Mouse (Mus musculus) limb, embryonic 11.5 days (tissue): ENCODE data around the gene Nol4l. TPM values are rescaled to one million over a fixed set of nuclear protein-coding genes. Genes with fewer than 3 reads are reported as not detected.

Source experiments
- ATAC-seq: fragments of 200-750 bp; cut with Nextera tagmentation; 2 replicates; pipeline ENCODE4 v1.8.0; 2017; ENCODE audit warnings: low read depth; ENCODE audit not compliant: insufficient number of reproducible peaks, low FRiP score, low TSS enrichment
- DNase-seq: peaks from one replicate; pipeline ENCODE4 v3.0.0-alpha.2; 2015; ENCODE audit warnings: low spot score
- H3K27ac ChIP-seq: fragments of 300-500 bp; sonication (generic); replicated peaks from 2 replicates; pipeline ENCODE4 v1.5.1; 2014; ENCODE audit warnings: low read depth, mild to moderate bottlenecking, low read length
- H3K27me3 ChIP-seq: fragments of 300-500 bp; sonication (generic); 2 replicates; pipeline ENCODE4 v1.6.1; 2014; ENCODE audit warnings: mild to moderate bottlenecking, low read length, mixed read lengths; ENCODE audit not compliant: control insufficient read depth, insufficient read depth
- H3K36me3 ChIP-seq: fragments of 300-500 bp; sonication (generic); 2 replicates; pipeline ENCODE4 v1.6.1; 2014; ENCODE audit warnings: mild to moderate bottlenecking, low read length, moderate library complexity, mixed read lengths; ENCODE audit not compliant: control insufficient read depth, insufficient read depth
- H3K4me1 ChIP-seq: fragments of 300-500 bp; sonication (generic); 2 replicates; pipeline ENCODE4 v1.6.1; 2014; ENCODE audit warnings: low read length, mixed read lengths; ENCODE audit not compliant: control insufficient read depth, insufficient read depth
- H3K4me2 ChIP-seq: fragments of 300-500 bp; sonication (generic); 2 replicates; pipeline ENCODE4 v1.6.1; 2014; ENCODE audit warnings: low read depth, mild to moderate bottlenecking, moderate library complexity; ENCODE audit not compliant: severe bottlenecking
- H3K4me3 ChIP-seq: fragments of 300-500 bp; sonication (generic); 2 replicates; pipeline ENCODE4 v1.5.1; 2014; ENCODE audit warnings: low read depth, low read length
- H3K9ac ChIP-seq: fragments of 300-500 bp; sonication (generic); 2 replicates; pipeline ENCODE4 v1.6.1; 2014; ENCODE audit warnings: mild to moderate bottlenecking, low read length
- H3K9me3 ChIP-seq: fragments of 300-500 bp; sonication (generic); 2 replicates; pipeline ENCODE4 v1.6.1; 2016; ENCODE audit warnings: low read length; ENCODE audit not compliant: control insufficient read depth
- WGBS: fragments of 180-500 bp; shearing (Covaris S2); extraction: QIAGEN DNeasy Blood & Tissue Kit; methylation state at CpG from one replicate; pipeline ENCODE4 v1.1.7; 2014; 5-methylcytosine and 5-hydroxymethylcytosine counted together
- polyA plus RNA-seq: library from polyadenylated mRNA; unstranded; fragments of >200 nt; fragmentation: Nextera tagmentation; extraction: Ambion mirVana; gene quantifications from 2 replicates; pipeline ENCODE4 v1.2.1, GENCODE M21; 2014

Gene Nol4l
- polyA plus RNA-seq, 1 experiment from 2014 or later, result 14.0 TPM

DNA sequence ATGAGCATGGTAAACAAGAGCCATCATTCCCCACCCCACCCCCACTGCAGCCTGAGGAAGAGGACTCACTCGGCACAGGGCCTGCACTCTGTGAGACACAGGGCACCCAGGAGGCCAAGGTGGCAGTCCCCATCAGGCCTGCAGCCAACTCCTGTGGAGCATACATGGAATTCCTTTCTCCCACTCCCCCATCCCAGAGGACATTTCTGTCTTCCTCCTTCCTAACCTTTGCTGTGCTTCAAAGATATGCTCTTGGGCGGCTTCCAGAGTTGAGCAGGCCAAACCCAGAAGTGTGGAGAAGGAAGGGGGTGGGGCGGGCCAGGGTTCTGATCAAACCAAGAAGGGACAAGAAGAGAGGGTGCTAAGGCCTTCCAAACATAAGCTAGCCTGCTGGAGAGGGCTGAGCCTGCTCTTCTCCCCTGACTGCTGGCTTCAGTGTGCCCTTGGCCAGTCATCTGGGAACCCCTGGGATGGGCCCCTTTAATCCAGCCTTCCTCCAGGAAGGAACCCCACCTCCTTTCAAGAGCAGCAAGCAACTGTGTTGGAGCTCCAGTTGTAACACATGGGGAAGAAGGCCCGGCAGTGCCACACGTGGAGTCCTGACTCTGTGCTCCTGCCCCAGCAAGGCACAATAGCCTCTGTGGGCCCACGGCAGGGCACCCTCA is 93.0 kb downstream of the Nol4l start:
- WGBS, result 18% methylated on average over 6 of the region's 6 CpGs
- H3K27me3 ChIP-seq, result no peaks in the 10 kb centered on the region
- H3K9me3 ChIP-seq, result no peaks in the 10 kb centered on the region
- no peak overlapping the region for H3K9ac ChIP-seq
- no peak overlapping the region for H3K4me3 ChIP-seq
- H3K4me2 ChIP-seq, result peak overlapping the region; percentile 10; the same call in 1 of the 2 replicates
- H3K27ac ChIP-seq, result peak overlapping the region; percentile 66
- peaks cover 7% of the 10 kb centered on the region; the same call in 1 of the 2 replicates for H3K36me3 ChIP-seq
- no peak for DNase-seq
- peaks cover 73% of the 10 kb centered on the region for H3K4me1 ChIP-seq
- no peak for ATAC-seq

DNA sequence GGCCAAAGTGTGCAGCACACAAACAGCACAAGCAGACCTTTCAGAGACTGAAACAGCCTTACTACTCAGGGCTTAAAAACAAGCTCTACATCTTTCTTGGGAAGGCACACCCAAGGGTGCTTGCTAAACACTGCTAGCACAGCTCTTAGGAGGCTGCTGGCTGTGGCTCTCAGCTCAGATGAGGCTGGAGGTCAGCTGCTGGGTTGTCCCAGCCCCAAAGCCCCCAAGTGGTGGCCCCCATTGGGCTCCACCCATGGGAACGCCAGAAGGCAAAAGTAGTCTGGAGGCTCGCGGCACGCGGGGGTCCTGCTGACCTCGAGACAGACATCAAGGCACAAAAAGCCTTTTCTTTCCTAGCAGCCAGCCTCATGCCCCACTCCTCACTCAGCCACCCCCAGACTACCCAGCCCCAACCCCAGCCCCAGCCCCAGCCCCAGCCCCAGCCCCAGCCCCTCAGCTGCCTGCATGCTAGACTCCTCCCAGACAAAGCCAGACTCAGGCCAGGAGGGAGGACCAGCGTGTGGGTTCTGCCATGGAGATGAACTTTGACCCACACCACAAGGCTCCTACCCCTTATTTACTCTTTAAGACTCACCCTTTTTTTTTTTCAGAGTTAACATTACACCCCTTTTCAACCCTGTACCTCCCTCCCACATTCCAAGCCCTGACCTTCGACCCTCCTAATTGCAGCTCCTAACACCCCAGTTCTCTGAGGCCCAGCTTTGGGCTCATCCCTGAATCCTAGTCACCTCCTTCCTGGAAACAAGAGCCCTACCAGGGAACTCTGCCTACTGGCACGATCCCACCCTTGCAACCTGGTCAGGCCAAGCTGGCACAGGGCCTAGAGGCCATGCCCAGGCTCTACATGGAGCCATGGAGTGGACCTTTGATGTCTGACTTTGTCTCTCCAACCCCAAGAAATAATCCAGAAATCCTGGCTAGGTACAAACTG is 94.6 kb downstream of the Nol4l start:
- Histone ChIP-seq H3K27me3 (no peaks in the 10 kb centered on the region), H3K4me2 (0 out of 2 replicates have a peak overlapping the region, but pooled peaks have one; percentile 10), H3K36me3 (peaks cover 9% of the 10 kb centered on the region), H3K27ac (peak overlapping the region; percentile 78), H3K4me1 (peaks cover 58% of the 10 kb centered on the region), H3K9me3 (no peaks in the 10 kb centered on the region), H3K4me3 (no peak overlapping the region), H3K9ac (peak overlapping the region; percentile 8)
- peak; percentile 40 for DNase-seq
- 15% methylated on average over 9 of the region's 9 CpGs for WGBS
- 0 out of 2 replicates have a peak, but pooled peaks have one; percentile 52 for ATAC-seq

DNA sequence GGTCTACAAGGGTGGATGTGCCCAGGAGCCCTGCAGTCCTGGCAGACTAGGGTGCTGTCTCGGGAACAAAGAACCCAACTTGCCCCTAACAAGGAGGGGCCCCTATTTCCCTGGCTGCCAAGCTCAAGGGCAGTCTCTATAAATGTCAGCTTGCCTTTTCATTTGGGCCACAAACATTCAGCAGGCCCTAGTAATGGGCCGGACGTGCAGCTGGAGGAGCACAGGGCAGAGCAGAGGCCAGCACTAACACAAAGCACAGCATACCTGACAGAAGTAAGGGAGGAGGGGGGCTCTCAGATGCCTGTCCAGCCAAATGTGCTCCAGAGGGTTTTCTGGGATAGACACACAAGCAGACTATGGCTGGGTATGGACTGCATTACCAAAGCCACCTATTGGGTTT is 95.9 kb downstream of the Nol4l start:
- H3K9ac ChIP-seq, result no peak overlapping the region; the same call in 1 of the 2 replicates
- ATAC-seq (no peak), DNase-seq (peak; percentile 54)
- peaks cover 56% of the 10 kb centered on the region for H3K4me1 ChIP-seq
- H3K4me2 ChIP-seq, result no peak overlapping the region
- H3K27me3 ChIP-seq, result no peaks in the 10 kb centered on the region
- WGBS, result 38% methylated on average over 3 of the region's 3 CpGs
- H3K4me3 ChIP-seq, result no peak overlapping the region
- peaks cover 9% of the 10 kb centered on the region for H3K36me3 ChIP-seq
- peak overlapping the region; percentile 78 for H3K27ac ChIP-seq
- no peaks in the 10 kb centered on the region for H3K9me3 ChIP-seq

DNA sequence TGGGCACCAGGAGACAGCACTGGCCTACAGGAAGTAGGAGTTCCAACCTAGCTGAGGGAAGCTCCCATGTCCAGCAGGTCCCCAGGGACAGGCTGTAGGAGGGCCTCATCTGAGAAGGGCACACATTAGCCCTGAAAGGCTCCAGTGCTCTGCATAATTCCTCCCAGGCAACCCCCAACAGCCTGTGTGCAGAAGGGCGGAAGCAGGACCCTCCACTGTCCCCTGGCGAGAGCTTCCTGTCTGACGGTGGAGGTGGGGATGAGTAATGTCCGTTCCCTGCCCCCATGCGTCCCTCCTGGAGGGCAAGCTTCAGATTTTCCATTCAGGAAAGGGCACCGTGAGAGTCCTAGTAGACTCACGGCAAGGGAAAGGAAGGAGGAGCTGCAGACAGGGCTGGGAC is 97.3 kb downstream of the Nol4l start:
- WGBS, result 24% methylated on average over 7 of the region's 7 CpGs
- H3K4me3 ChIP-seq, result no peak overlapping the region
- ATAC-seq (no peak), DNase-seq (no peak)
- H3K4me2 ChIP-seq, result no peak overlapping the region
- H3K9me3 ChIP-seq, result no peaks in the 10 kb centered on the region
- no peak overlapping the region for H3K9ac ChIP-seq
- H3K36me3 ChIP-seq, result peaks cover 9% of the 10 kb centered on the region
- H3K4me1 ChIP-seq, result peaks cover 53% of the 10 kb centered on the region
- no peak overlapping the region for H3K27ac ChIP-seq
- no peaks in the 10 kb centered on the region for H3K27me3 ChIP-seq

DNA sequence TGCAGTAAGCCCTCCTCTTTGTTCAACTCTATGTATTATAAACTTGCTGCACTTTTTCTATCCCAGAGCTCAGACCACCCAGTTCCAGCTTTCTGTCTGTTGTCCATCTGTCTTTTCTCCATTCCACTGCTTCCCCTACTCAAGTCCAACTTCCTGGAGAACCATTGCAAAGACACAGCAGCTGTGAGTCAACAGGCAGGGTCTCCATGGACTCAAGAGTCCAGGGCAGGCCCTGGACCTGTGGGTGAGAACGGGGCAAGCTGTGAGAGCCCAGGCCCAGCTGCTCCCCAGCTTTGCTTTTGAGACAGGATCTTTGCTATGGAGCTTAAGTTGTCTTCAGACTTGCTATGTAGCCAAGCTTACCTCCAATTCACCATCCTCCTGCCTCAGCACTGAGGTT is 99.2 kb downstream of the Nol4l start:
- Histone ChIP-seq H3K27me3 (no peaks in the 10 kb centered on the region), H3K36me3 (peaks cover 7% of the 10 kb centered on the region), H3K4me2 (no peak overlapping the region), H3K4me1 (peaks cover 38% of the 10 kb centered on the region), H3K9me3 (no peaks in the 10 kb centered on the region), H3K4me3 (no peak overlapping the region), H3K27ac (no peak overlapping the region), H3K9ac (no peak overlapping the region)
- ATAC-seq (no peak), DNase-seq (no peak)
- 96% methylated on average over 1 of the region's 1 CpGs for WGBS

DNA sequence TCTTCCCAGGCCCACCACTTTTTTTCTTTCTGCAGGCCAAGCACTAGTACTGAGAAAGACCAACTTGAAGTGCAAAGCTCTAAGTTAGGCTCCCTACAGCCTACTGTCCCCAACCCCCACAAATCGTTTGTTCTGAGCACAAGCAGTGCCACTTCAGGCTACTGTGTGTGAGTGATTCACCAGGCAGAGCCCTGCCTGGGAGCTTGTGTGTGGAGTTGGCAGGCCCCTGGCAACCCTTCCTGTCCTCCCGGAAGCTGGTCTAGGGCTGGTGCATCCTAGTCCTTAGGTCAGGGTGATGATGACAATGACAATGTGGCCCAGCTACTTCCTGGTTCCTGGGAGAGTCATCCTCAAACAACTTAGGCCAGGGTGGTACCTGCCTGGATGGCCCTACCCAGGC is 101.3 kb downstream of the Nol4l start:
- no peak for DNase-seq
- H3K4me2 ChIP-seq, result no peak overlapping the region
- H3K4me1 ChIP-seq, result peaks cover 17% of the 10 kb centered on the region
- WGBS, result 72% methylated on average over 2 of the region's 2 CpGs
- no peak for ATAC-seq
- H3K27ac ChIP-seq, result no peak overlapping the region
- no peaks in the 10 kb centered on the region for H3K27me3 ChIP-seq
- H3K36me3 ChIP-seq, result peaks cover 5% of the 10 kb centered on the region
- no peak overlapping the region for H3K4me3 ChIP-seq
- H3K9ac ChIP-seq, result no peak overlapping the region
- H3K9me3 ChIP-seq, result no peaks in the 10 kb centered on the region

DNA sequence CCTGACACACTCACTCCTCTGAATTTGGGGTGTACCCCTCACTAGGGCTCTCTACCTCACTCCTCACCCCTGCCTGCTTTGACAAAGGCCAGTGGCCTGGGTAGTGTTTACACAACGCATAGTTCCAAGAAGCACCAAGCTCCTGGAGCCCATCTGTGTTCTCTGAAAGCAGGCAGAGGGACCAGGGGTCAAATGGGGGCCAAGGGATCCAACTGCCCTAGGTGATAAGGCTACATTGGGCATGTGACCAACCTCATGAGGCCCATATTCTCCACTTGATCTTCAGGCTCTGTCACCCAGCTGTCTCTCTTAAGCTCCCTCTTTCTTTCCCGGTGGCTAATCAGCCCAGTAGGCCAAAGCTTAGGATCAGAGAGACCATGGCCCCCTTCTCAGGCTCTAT is 102.8 kb downstream of the Nol4l start:
- Histone ChIP-seq H3K27me3 (no peaks in the 10 kb centered on the region), H3K9ac (no peak overlapping the region), H3K36me3 (peaks cover 2% of the 10 kb centered on the region), H3K27ac (no peak overlapping the region), H3K4me1 (peaks cover 13% of the 10 kb centered on the region), H3K4me3 (no peak overlapping the region), H3K4me2 (no peak overlapping the region), H3K9me3 (no peaks in the 10 kb centered on the region)
- DNase-seq, result no peak
- no peak for ATAC-seq
- WGBS, result 3% methylated on average over 2 of the region's 2 CpGs

DNA sequence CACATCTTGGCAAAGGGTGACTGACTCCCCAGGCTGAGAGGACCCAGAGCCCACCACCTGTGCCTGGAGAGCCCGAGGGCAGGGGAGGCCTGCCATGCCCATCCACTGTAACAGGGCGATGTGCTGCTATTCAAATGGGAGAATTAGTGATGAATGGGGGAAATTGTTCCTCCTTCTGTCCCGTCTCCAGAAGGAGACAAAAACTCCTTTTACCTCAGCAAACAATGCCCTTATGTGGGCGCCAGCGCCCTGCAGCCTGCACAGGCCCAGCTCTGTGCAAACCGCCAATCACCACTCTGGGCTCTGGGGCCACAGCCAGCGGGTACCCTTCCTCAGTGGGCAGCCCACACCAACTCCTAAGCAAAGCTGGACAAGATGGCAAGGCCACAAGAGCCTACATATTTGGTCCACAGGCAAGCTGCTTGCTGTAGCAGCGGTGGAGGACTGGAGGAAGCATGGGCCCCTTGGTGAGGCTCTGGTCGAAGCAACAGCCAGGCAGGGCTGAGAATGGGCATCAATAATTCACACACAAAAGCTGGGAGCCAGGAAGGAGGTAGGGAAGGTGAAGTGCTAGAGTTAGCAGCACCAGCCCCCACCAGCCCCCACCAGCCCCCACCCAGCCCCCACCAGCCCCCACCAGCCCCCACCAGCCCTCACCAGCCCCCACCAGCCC is 103.6 kb downstream of the Nol4l start:
- peaks cover 2% of the 10 kb centered on the region for H3K36me3 ChIP-seq
- no peak for ATAC-seq
- no peaks in the 10 kb centered on the region for H3K9me3 ChIP-seq
- no peak for DNase-seq
- peaks cover 13% of the 10 kb centered on the region for H3K4me1 ChIP-seq
- H3K27ac ChIP-seq, result no peak overlapping the region
- 66% methylated on average over 9 of the region's 9 CpGs for WGBS
- H3K4me2 ChIP-seq, result no peak overlapping the region
- no peak overlapping the region for H3K4me3 ChIP-seq
- no peak overlapping the region for H3K9ac ChIP-seq
- H3K27me3 ChIP-seq, result no peaks in the 10 kb centered on the region
